Mouse (Mus musculus): ENCODE measurements around the gene Slc43a2. TPM values are rescaled to one million over a fixed set of nuclear protein-coding genes. Genes with fewer than 3 reads are reported as not detected.

The Slc43a2 gene
- polyA plus RNA-seq, 1 experiment from 2014 or later: 6.3 TPM

DNA sequence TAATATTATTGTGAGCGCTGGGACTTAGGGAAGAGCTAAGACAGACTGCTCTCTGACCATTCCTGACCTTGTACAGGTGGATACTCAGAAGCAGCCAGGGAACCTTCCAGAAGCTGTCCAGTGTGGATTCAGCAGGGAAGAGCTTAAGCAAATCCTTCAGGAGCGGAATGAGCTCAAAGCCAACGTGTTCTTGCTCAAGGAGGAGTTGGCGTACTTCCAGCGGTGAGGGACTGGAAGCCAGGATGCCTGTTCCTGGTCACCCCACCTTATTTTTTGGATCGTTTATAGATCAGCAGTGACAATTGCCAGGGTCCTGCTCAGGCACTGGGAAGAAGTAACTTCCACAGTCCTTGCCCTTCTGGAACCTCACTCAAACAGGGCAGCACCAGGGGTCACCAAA is 20.3 kb upstream of the Slc43a2 start:
- Histone ChIP-seq H3K9ac (no peak overlapping the region), H3K27me3 (no peaks in the 10 kb centered on the region; the same call in 1 of the 2 replicates), H3K27ac (no peak overlapping the region), H3K9me3 (no peaks in the 10 kb centered on the region), H3K4me3 (no peak overlapping the region), H3K4me1 (peaks cover 15% of the 10 kb centered on the region), H3K4me2 (replicated peaks) (no peak overlapping the region), H3K36me3 (peaks cover 33% of the 10 kb centered on the region)
- 86% methylated on average over 6 of the region's 6 CpGs for WGBS
- ATAC-seq (ENCODE audit: insufficient number of reproducible peaks, insufficient read depth, low FRiP score, low TSS enrichment): no peak

DNA sequence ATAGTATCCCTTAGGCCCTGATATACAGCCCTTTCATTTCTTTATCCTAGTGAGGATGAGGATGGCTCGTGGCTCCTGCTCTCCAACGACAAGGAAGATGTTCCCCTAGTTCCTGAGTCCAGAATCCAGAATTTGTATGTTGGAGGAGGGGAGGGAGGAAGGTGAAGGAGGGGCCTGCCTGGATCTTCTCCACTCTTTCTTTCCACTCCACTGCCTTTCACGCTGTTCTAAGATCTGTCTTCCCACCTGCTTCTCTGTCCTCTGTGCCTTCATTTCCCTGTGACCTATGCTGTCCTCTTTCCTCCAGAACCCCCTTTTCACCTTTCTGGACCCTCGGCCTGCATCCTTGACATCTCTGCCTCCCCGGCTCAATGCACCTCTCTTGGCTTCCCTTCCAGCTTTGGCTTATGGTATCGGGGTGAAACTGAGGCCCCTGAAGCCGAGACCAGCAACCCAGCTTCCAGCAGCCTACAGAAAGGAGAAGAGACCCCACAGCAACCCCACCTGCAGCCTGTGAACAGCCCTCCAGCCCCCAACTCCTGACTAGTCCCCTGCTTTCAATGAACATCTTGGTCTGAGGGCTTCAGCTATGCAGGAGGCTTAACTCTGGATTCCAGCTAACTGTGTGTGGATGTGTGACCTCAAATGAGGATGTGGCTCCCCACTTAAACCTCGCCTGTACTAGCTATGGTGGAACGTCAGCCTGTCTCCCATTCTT is 19.0 kb upstream of the Slc43a2 start:
- Histone ChIP-seq H3K36me3 (peaks cover 27% of the 10 kb centered on the region), H3K4me3 (no peak overlapping the region), H3K9me3 (no peaks in the 10 kb centered on the region), H3K9ac (no peak overlapping the region), H3K4me2 (replicated peaks) (no peak overlapping the region), H3K27me3 (no peaks in the 10 kb centered on the region; the same call in 1 of the 2 replicates), H3K4me1 (peaks cover 15% of the 10 kb centered on the region), H3K27ac (no peak overlapping the region)
- ATAC-seq (ENCODE audit: insufficient number of reproducible peaks, insufficient read depth, low FRiP score, low TSS enrichment): no peak
- WGBS: 80% methylated on average over 9 of the region's 9 CpGs

DNA sequence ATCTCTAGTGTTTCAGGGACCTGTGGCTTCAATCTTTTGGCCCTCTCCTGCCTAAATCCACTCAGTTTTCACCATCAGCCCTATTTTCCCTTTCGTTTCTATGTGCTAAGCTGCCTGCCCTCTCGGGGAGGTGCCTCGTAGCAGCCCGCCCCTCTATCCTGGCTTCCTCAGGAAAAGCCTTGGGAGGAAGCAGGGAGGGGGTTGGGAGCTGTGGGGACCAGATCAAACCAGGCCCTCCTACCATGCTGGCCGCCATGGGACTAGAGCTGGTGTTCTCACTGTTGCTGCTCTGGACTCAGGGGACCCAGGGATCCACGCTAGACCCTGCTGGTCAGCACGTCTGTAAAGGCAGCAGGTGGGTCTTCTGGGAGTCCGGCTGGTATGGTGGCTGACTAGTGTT is 18.2 kb upstream of the Slc43a2 start, which contains the start of gene Scarf1:
Gene Scarf1 (plus strand): TSS at position 205 of the 400 bp plus-strand sequence.
- Histone ChIP-seq H3K4me3 (no peak within 1 kb of the TSS), H3K27ac (no peak within 1 kb of the TSS), H3K4me2 (replicated peaks) (peak within 1 kb of the TSS; percentile 21), H3K27me3 (no peaks in the 10 kb centered on the region; the same call in 1 of the 2 replicates), H3K36me3 (peaks cover 19% of the 10 kb centered on the region), H3K9me3 (no peaks in the 10 kb centered on the region), H3K4me1 (peaks cover 15% of the 10 kb centered on the region), H3K9ac (no peak within 1 kb of the TSS)
- 53% methylated on average over 8 of the region's 8 CpGs for WGBS
- no peak for ATAC-seq (ENCODE audit: insufficient number of reproducible peaks, insufficient read depth, low FRiP score, low TSS enrichment)

DNA sequence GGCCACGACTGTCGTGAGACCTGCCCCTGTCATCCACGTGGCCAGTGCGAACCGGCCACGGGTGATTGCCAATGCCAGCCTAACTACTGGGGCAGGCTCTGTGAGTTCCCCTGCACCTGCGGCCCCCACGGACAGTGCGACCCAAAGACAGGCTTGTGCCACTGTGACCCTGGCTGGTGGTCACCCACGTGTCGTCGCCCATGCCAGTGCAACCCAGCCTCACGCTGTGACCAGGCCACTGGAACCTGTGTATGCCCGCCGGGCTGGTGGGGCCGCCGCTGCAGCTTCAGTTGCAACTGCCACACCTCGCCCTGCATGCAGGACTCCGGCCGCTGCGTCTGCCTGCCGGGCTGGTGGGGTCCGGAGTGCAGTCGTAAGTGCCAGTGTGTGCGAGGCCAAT is 16.3 kb upstream of the Slc43a2 start:
- ATAC-seq (ENCODE audit: insufficient number of reproducible peaks, insufficient read depth, low FRiP score, low TSS enrichment): no peak
- H3K4me1 ChIP-seq: no peaks in the 10 kb centered on the region
- no peak overlapping the region for H3K4me2 ChIP-seq (replicated peaks)
- 91% methylated on average over 25 of the region's 25 CpGs for WGBS
- H3K36me3 ChIP-seq: 0 out of 2 replicates have a peak, but pooled peaks cover 8% of the 10 kb centered on the region
- H3K9me3 ChIP-seq: no peaks in the 10 kb centered on the region
- H3K4me3 ChIP-seq: no peak overlapping the region
- H3K9ac ChIP-seq: no peak overlapping the region
- H3K27me3 ChIP-seq: no peaks in the 10 kb centered on the region; the same call in 1 of the 2 replicates
- H3K27ac ChIP-seq: no peak overlapping the region

DNA sequence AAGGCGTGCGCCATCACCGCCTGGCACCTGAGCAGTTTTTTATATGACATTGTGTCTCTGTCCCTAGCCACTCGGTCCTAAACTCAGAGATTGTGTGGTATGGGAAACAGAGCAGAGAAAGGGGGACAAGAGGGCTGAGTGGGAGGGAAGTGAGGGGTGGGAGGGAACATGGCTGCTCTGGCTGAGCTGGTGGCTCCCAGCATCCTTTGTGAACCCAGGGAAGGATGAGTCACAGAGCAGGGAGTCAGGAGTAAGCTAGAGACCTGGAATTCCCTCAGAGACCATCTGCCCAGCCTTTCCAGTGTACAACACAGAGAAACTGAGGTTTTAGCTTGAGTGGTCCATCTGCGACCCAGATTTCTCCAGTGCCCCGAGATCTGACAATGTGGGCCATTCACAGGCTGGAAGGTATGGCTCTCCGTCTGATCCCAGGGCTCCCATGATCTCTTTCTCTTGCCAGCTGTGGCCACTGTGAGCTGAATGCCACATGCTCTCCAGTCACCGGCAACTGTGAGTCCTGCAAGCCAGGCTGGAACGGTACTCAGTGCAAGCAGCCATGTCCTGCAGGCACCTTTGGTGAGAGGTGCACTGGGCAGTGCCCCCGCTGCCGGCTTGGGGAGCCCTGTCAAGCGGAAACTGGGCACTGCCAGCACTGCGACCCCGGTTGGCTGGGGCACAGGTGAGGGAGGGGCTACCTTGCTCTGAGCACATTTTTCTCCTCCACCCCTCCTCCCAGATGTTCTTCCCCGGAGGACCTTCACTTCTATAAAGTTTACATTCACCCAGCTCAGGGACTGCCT is 11.5 kb upstream of the Slc43a2 start:
- Histone ChIP-seq H3K4me1 (no peaks in the 10 kb centered on the region), H3K9ac (no peak overlapping the region), H3K27ac (no peak overlapping the region), H3K9me3 (no peaks in the 10 kb centered on the region), H3K27me3 (no peaks in the 10 kb centered on the region), H3K4me2 (replicated peaks) (no peak overlapping the region), H3K36me3 (0 out of 2 replicates have a peak, but pooled peaks cover 4% of the 10 kb centered on the region), H3K4me3 (no peak overlapping the region)
- no peak for ATAC-seq (ENCODE audit: insufficient number of reproducible peaks, insufficient read depth, low FRiP score, low TSS enrichment)
- 81% methylated on average over 15 of the region's 15 CpGs for WGBS

DNA sequence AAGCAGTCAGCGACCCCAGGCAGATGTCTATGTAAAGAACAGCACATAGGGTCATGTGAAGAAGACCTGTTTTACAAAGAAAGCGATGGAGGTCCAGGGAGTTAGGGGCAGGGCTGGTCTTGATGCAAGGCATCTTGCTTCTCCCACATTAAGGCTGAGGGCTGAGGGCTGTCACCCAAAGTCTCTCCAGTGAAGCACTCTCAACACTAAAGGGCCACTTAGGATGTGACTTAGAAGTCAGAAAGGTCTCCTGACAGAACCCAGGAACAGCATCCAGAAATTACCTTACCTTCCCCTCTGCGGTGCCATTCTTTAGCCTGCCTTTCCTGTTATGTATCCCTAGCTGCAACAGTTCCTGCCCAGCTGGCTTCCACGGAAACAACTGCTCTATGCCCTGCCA is 9.9 kb upstream of the Slc43a2 start:
- H3K4me3 ChIP-seq: no peak overlapping the region
- WGBS: 92% methylated on average over 4 of the region's 4 CpGs
- H3K27me3 ChIP-seq: no peaks in the 10 kb centered on the region
- no peak overlapping the region for H3K27ac ChIP-seq
- H3K9me3 ChIP-seq: no peaks in the 10 kb centered on the region
- H3K4me2 ChIP-seq (replicated peaks): no peak overlapping the region
- ATAC-seq (ENCODE audit: insufficient number of reproducible peaks, insufficient read depth, low FRiP score, low TSS enrichment): no peak
- H3K9ac ChIP-seq: no peak overlapping the region
- no peaks in the 10 kb centered on the region for H3K4me1 ChIP-seq
- no peaks in the 10 kb centered on the region for H3K36me3 ChIP-seq

DNA sequence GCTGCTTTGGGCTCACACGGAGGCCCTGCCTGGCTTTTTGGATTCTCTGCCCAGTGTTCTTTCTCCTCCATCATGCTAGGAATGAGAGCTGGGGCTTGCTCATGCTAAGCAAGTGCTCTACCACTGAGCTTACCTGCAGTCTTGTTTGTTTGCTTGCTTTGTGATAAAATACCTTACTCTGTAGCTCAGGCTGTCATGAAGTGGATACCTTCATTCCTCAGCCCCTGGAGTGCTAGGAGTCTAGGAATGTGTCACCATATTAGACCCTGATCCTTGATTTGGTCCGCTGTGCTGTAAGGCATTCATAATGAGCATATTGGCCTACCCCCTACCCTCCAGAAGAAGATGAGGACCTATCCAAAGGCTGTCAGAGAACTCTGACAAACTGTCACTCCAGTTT is 8.7 kb upstream of the Slc43a2 start:
- Histone ChIP-seq H3K4me2 (replicated peaks) (no peak overlapping the region), H3K36me3 (no peaks in the 10 kb centered on the region), H3K27ac (no peak overlapping the region), H3K4me1 (no peaks in the 10 kb centered on the region), H3K4me3 (no peak overlapping the region), H3K9me3 (no peaks in the 10 kb centered on the region), H3K9ac (no peak overlapping the region), H3K27me3 (no peaks in the 10 kb centered on the region)
- 85% methylated on average over 2 of the region's 2 CpGs for WGBS
- no peak for ATAC-seq (ENCODE audit: insufficient number of reproducible peaks, insufficient read depth, low FRiP score, low TSS enrichment)

DNA sequence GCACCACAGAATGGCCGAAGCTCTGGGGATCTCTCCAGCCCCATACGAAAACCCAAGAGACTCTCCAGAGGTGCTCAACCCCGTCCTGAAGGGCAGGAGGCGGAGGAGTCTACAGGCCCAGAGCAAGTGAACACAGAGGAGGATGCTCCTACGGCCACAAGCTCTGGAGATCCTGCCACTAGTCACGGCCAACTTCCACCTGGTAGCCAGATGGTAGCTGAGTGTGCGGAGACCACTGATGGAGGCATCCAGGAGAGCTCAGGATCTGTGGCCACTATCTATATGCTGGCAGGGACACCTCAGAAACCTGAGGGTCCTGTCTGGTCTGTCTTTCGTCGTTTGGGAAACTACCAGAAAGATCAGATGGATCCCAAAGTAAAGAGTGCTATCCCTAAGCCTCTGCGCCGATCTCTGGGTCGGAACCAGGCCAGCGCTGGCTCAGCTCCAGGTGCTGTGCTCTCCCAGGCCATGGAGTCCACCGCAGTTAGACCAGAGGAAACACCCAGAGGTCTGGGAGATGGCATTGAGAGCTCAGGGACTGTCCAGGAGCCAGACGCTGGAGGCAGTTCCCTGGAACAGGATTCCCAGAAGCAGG is 5.9 kb upstream of the Slc43a2 start:
- Histone ChIP-seq H3K4me3 (no peak overlapping the region), H3K4me1 (no peaks in the 10 kb centered on the region), H3K27me3 (no peaks in the 10 kb centered on the region), H3K9me3 (no peaks in the 10 kb centered on the region), H3K27ac (no peak overlapping the region), H3K4me2 (replicated peaks) (no peak overlapping the region), H3K36me3 (no peaks in the 10 kb centered on the region), H3K9ac (no peak overlapping the region)
- 82% methylated on average over 15 of the region's 15 CpGs for WGBS
- ATAC-seq (ENCODE audit: insufficient number of reproducible peaks, insufficient read depth, low FRiP score, low TSS enrichment): no peak

DNA sequence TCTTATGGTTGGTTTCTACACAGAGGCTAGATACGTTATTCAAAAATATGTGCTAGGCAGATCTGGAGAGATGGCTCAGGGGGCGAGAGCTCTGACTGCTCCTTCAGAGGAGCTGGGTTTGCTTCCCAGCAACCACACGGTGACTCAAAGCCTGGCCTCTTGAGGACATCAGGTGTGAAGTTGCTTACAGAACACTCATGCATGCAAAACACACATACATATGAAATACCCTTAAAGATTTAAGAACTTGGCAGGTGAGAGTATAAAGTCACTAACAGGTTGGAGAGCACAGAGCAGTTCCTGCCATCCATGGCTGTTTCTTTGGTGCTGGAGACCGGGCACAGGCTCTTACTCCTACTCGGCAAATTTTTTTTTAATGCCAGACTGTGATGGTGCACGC is 4.6 kb upstream of the Slc43a2 start:
- H3K9me3 ChIP-seq: no peaks in the 10 kb centered on the region
- H3K27me3 ChIP-seq: no peaks in the 10 kb centered on the region
- no peak for ATAC-seq (ENCODE audit: insufficient number of reproducible peaks, insufficient read depth, low FRiP score, low TSS enrichment)
- no peaks in the 10 kb centered on the region for H3K4me1 ChIP-seq
- no peak overlapping the region for H3K4me2 ChIP-seq (replicated peaks)
- WGBS: 89% methylated on average over 6 of the region's 6 CpGs
- no peak overlapping the region for H3K9ac ChIP-seq
- no peak overlapping the region for H3K27ac ChIP-seq
- no peaks in the 10 kb centered on the region for H3K36me3 ChIP-seq
- no peak overlapping the region for H3K4me3 ChIP-seq

DNA sequence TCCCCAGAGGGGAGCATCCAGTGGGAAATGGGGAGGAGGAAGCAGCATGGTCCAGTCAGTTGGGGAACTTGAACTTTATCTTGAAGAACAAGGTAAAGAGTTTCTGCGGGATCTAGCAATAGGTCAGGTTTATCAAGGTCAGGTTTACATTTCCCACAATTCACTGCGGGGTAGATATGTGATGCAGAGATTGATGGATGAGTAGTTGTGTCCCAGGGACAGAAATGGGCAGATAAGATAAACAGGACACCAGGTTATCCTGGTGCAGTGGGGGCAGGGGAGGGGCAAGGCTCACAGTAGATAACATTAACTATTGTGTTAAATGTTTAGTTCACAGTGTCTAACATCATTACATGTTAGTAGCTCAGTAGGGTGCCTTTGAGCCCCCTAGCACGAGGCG is 1.7 kb upstream of the Slc43a2 start:
- 56% methylated on average over 4 of the region's 4 CpGs for WGBS
- Histone ChIP-seq H3K9me3 (no peaks in the 10 kb centered on the region), H3K9ac (no peak overlapping the region)

DNA sequence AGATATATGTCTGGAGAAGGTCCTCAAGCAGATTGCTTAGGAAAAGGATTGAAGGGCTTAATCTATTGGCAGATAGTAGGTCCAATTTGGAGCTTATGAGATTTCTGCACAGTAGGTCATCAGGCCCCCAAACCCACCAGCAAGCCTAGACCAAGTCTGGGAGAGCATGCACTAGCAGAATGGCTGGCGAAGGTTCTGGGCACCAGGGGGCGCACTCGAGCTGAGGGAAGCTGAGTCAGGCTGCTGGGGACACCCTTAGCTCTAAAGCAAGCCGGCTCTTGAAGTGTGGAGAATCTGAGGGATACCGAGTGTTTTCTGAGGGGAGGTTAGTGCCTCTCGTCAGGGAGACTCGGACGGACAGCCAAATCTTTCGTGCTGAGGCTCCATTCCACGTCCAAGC is 1.2 kb upstream of the Slc43a2 start:
- no peaks in the 10 kb centered on the region for H3K36me3 ChIP-seq
- no peaks in the 10 kb centered on the region for H3K27me3 ChIP-seq
- no peak for ATAC-seq (ENCODE audit: insufficient number of reproducible peaks, insufficient read depth, low FRiP score, low TSS enrichment)
- H3K4me1 ChIP-seq: peaks cover 11% of the 10 kb centered on the region
- peak overlapping the region; percentile 99 for H3K4me2 ChIP-seq (replicated peaks)
- peak overlapping the region; percentile 90 for H3K27ac ChIP-seq
- 1% methylated on average over 10 of the region's 10 CpGs for WGBS
- H3K9ac ChIP-seq: peak overlapping the region; percentile 80
- peak overlapping the region; percentile 67 for H3K4me3 ChIP-seq
- no peaks in the 10 kb centered on the region for H3K9me3 ChIP-seq

More for the DNA sequence above, 1.7 kb upstream of the Slc43a2 start:
- H3K36me3 ChIP-seq: no peaks in the 10 kb centered on the region
- H3K27me3 ChIP-seq: no peaks in the 10 kb centered on the region
- ATAC-seq (ENCODE audit: insufficient number of reproducible peaks, insufficient read depth, low FRiP score, low TSS enrichment): no peak
- no peak overlapping the region for H3K4me2 ChIP-seq (replicated peaks)
- peaks cover 11% of the 10 kb centered on the region for H3K4me1 ChIP-seq
- no peak overlapping the region for H3K27ac ChIP-seq
- H3K4me3 ChIP-seq: no peak overlapping the region

Data from embryonic facial prominence, embryonic 12.5 days (tissue).